Mouse (Mus musculus) intestine, postnatal 0 days (tissue): ENCODE results near the gene Stat5a. TPM values are rescaled to one million over a fixed set of nuclear protein-coding genes. Genes with fewer than 3 reads are reported as not detected.

Source experiments
- ATAC-seq: fragments of 200-750 bp; cut with Nextera tagmentation; 2 replicates; pipeline ENCODE4 v1.8.0; 2017; ENCODE audit warnings: mild to moderate bottlenecking, moderate TSS enrichment, moderate library complexity
- H3K27ac ChIP-seq: fragments of 300-500 bp; sonication (generic); 2 replicates; pipeline ENCODE4 v1.5.1; 2014; ENCODE audit warnings: mild to moderate bottlenecking, low read depth, low read length, moderate library complexity
- H3K27me3 ChIP-seq: fragments of 300-500 bp; sonication (generic); replicated peaks from 2 replicates; pipeline ENCODE4 v1.6.1; 2014; ENCODE audit warnings: low read length, mixed read lengths; ENCODE audit not compliant: control insufficient read depth, insufficient read depth
- H3K36me3 ChIP-seq: fragments of 300-500 bp; sonication (generic); 2 replicates; pipeline ENCODE4 v1.6.1; 2014; ENCODE audit warnings: mild to moderate bottlenecking, moderate library complexity; ENCODE audit not compliant: control insufficient read depth, insufficient read depth
- H3K4me1 ChIP-seq: fragments of 300-500 bp; sonication (generic); replicated peaks from 2 replicates; pipeline ENCODE4 v1.6.1; 2014; ENCODE audit warnings: antibody characterized with exemption, low read length, mixed read lengths; ENCODE audit not compliant: control insufficient read depth, insufficient read depth
- H3K4me2 ChIP-seq: fragments of 300-500 bp; sonication (generic); replicated peaks from 2 replicates; pipeline ENCODE4 v1.6.1; 2014; ENCODE audit warnings: low read depth, mild to moderate bottlenecking, moderate library complexity
- H3K4me3 ChIP-seq: fragments of 300-500 bp; sonication (generic); 2 replicates; pipeline ENCODE4 v1.5.1; 2014; ENCODE audit warnings: low read depth, low read length
- H3K9ac ChIP-seq: fragments of 300-500 bp; sonication (generic); 2 replicates; pipeline ENCODE4 v1.6.1; 2014; ENCODE audit warnings: mild to moderate bottlenecking, low read depth, low read length
- H3K9me3 ChIP-seq: fragments of 300-500 bp; sonication (generic); 2 replicates; pipeline ENCODE4 v1.6.1; 2016; ENCODE audit warnings: mixed run types; ENCODE audit not compliant: control insufficient read depth
- CTCF ChIP-seq: sonication (generic); IDR thresholded peaks from 2 replicates; pipeline ENCODE4 v1.5.1; 2016; ENCODE audit warnings: low read depth, mild to moderate bottlenecking, control low read depth, antibody characterized with exemption, moderate library complexity
- WGBS: fragments of 180-500 bp; shearing (Covaris S2); extraction: QIAGEN DNeasy Blood & Tissue Kit; methylation state at CpG from one replicate; pipeline ENCODE4 v1.1.7; 2014; 5-methylcytosine and 5-hydroxymethylcytosine counted together
- polyA plus RNA-seq: library from polyadenylated mRNA; unstranded; fragments of >200 nt; fragmentation: Nextera tagmentation; extraction: Ambion mirVana; gene quantifications from 2 replicates; pipeline ENCODE4 v1.2.1, GENCODE M21; 2015

The Stat5a gene
- polyA plus RNA-seq, 1 experiment from 2014 or later, result 4.8 TPM

GRCm38 (mm10) chr11:100870968-100871350 is 11.8 kb downstream of the Stat5a start:
- Histone ChIP-seq H3K9ac (no peak overlapping the region), H3K27ac (no peak overlapping the region), H3K4me3 (no peak overlapping the region), H3K27me3 (no peaks in the 10 kb centered on the region), H3K36me3 (0 out of 2 replicates have a peak, but pooled peaks cover 6% of the 10 kb centered on the region), H3K4me2 (no peak overlapping the region), H3K4me1 (no peaks in the 10 kb centered on the region), H3K9me3 (no peaks in the 10 kb centered on the region)
- no peak for TF ChIP-seq CTCF
- 75% methylated on average over 8 of the region's 8 CpGs for WGBS
- no peak for ATAC-seq

GRCm38 (mm10) chr11:100875761-100876160 is 16.6 kb downstream of the Stat5a start:
- Histone ChIP-seq H3K4me3 (no peak overlapping the region), H3K27me3 (no peaks in the 10 kb centered on the region), H3K36me3 (peaks cover 11% of the 10 kb centered on the region; the same call in 1 of the 2 replicates), H3K9ac (no peak overlapping the region), H3K4me1 (no peaks in the 10 kb centered on the region), H3K9me3 (no peaks in the 10 kb centered on the region), H3K27ac (no peak overlapping the region), H3K4me2 (no peak overlapping the region)
- 79% methylated on average over 3 of the region's 3 CpGs for WGBS
- TF ChIP-seq CTCF, result no peak
- no peak for ATAC-seq

GRCm38 (mm10) chr11:100879321-100880078 is 20.3 kb downstream of the Stat5a start:
- ATAC-seq, result no peak
- no peak overlapping the region for H3K27ac ChIP-seq

GRCm38 (mm10) chr11:100883640-100884039 is 24.5 kb downstream of the Stat5a start:
- Histone ChIP-seq H3K4me3 (no peak overlapping the region), H3K9me3 (no peaks in the 10 kb centered on the region), H3K9ac (no peak overlapping the region), H3K4me1 (0 out of 2 replicates have a peak, but pooled peaks cover 6% of the 10 kb centered on the region), H3K27ac (no peak overlapping the region), H3K36me3 (peaks cover 36% of the 10 kb centered on the region), H3K4me2 (no peak overlapping the region), H3K27me3 (no peaks in the 10 kb centered on the region)
- 90% methylated on average over 10 of the region's 10 CpGs for WGBS
- TF ChIP-seq CTCF, result no peak
- ATAC-seq, result no peak

More at GRCm38 (mm10) chr11:100879321-100880078, 20.3 kb downstream of the Stat5a start:
- no peak overlapping the region for H3K9ac ChIP-seq
- no peak for TF ChIP-seq CTCF
- H3K36me3 ChIP-seq, result peaks cover 20% of the 10 kb centered on the region; the same call in 1 of the 2 replicates
- no peak overlapping the region for H3K4me2 ChIP-seq
- H3K4me3 ChIP-seq, result no peak overlapping the region
- no peaks in the 10 kb centered on the region for H3K27me3 ChIP-seq
- 74% methylated on average over 15 of the region's 15 CpGs for WGBS
- no peaks in the 10 kb centered on the region for H3K9me3 ChIP-seq
- H3K4me1 ChIP-seq, result no peaks in the 10 kb centered on the region

GRCm38 (mm10) chr11:100885472-100885871 is 26.3 kb downstream of the Stat5a start:
- H3K27ac ChIP-seq, result peak overlapping the region; percentile 28; the same call in 1 of the 2 replicates
- no peaks in the 10 kb centered on the region for H3K9me3 ChIP-seq
- H3K9ac ChIP-seq, result no peak overlapping the region
- no peaks in the 10 kb centered on the region for H3K27me3 ChIP-seq
- 0 out of 2 replicates have a peak, but pooled peaks cover 6% of the 10 kb centered on the region for H3K4me1 ChIP-seq
- no peak overlapping the region for H3K4me3 ChIP-seq
- peaks cover 53% of the 10 kb centered on the region for H3K36me3 ChIP-seq
- no peak overlapping the region for H3K4me2 ChIP-seq
- ATAC-seq, result peak; percentile 54
- TF ChIP-seq CTCF, result no peak

GRCm38 (mm10) chr11:100886188-100886740 is 27.1 kb downstream of the Stat5a start:
- Histone ChIP-seq H3K27me3 (no peaks in the 10 kb centered on the region), H3K27ac (0 out of 2 replicates have a peak overlapping the region, but pooled peaks have one; percentile 28), H3K4me2 (0 out of 2 replicates have a peak overlapping the region, but pooled peaks have one; percentile 1), H3K4me1 (0 out of 2 replicates have a peak, but pooled peaks cover 6% of the 10 kb centered on the region), H3K9ac (no peak overlapping the region), H3K36me3 (peaks cover 60% of the 10 kb centered on the region), H3K4me3 (no peak overlapping the region), H3K9me3 (no peaks in the 10 kb centered on the region)
- 17% methylated on average over 8 of the region's 8 CpGs for WGBS
- ATAC-seq, result peak; percentile 33
- no peak for TF ChIP-seq CTCF
